Mouse (Mus musculus): ENCODE measurements around the gene Gm527.

The Gm527 gene

DNA sequence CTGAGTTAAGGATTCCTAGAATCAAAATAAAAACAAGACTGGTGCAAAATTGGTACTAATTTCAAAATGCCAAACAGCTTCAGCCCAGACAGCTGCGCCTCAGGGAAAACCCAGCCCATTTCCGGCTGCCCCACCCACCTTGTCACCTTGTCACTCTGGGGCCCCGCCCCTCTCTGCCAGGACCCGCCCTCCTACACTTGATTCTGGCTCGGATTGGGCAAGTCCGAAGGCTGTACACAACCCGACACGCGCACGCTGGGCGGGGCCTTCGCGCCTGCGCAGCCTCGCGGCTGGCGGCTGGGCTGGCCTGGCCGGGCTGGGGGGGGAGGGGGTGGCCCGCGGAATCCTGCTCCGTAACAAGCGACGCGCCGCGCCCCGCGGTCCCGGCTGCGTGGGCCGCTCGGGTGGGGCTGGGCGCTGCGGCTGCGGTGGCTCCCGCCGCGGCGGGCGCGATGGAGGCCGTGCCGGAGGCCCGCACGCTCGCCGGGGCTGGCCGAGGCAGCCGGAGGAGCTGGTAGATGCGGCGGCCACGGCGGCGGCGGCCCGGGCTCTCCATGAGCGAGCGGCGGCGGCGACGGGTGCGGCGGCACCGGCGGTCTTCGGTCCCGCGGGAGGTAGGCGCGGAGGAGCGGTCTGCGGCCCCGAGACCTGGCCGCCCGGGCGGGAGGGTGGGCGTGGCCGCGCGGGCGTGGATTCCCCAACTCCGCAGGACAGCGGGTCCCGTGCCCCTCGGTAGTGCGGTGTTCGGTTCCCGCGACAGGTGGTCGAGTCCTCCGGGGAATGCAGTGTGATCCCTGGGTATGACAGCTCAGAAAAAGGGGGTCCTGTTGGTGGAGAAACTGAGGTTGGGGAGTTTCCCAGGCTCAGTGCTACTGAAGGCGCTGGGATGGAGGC, at the start of gene Gm527:
Gene Gm527, plus strand, starts transcription at position 329 of the 894 bp plus-strand sequence.
- peak; percentile 94 for DNase-seq (ENCODE audit: low spot score)

DNA sequence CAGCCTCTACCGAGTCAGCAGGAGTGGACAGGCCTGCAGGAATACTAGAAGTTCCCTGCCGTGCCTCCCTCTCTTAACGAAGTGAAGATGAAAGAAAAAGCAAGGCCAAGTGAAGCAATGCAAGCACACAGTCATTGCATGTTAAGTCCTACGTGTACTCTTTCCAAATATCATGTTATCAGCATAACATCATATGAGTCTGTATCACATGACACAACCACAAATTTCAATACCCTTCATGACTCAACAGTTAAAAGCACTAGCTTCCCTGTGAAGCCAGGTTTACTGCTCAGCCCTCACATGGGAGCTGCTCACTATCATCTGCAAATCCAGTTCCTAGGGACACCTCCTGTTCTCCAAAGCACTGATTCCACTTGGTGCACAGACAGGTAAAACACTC, 46.6 kb upstream of the Gm527 start:
- DNase-seq (ENCODE audit: low spot score): no peak

DNA sequence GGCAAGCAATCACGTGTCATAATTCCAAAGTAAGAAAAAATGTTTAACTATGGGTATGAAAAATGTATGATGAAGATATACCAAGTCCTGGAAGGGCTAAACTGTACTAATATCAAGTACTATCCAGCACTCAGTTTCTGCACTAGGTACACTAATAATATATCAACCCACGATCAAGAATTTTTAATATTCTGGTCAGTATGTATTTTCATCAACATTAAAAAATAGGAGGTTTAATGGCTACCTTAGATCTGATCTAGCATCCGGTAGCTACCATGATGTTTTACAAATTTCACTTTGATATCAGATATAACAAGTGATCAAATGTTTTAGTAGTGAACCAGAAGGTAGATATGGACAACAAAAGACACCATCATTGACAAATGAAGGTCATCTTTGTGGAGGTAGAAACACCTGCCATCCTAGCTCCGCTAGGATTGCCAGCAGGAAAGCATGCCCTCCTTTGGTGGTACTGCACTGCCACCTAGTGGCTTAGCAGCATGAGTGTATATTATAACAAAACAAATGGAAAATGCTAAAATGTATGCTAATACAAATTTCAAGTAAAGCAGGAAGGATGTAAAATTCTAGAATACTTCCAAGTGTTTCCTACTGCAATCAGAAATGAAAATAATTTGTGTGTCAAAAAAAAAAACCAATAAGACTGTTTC, 20.5 kb upstream of the Gm527 start:
- peak; percentile 33 for DNase-seq (ENCODE audit: low spot score)

DNA sequence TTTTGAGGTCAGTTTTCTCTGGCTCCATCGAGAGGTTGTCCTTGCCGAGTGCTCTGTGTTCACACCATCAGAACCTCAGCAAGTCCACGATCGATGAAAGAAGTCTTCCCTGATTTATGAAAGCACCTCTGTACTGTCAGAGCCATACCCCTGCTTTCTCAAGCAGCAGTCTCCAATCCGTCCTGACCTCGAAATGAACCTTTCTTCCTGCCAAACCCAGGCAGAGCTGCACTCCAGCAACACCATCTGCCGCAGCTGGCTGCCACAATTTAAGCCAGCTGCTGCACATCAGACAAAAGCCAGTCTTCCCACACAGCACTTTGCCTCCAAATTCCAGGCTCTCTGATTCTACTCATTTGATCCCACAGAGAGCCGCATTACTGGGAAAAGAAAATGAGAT, 15.2 kb upstream of the Gm527 start:
- no peak for DNase-seq (ENCODE audit: low spot score)

DNA sequence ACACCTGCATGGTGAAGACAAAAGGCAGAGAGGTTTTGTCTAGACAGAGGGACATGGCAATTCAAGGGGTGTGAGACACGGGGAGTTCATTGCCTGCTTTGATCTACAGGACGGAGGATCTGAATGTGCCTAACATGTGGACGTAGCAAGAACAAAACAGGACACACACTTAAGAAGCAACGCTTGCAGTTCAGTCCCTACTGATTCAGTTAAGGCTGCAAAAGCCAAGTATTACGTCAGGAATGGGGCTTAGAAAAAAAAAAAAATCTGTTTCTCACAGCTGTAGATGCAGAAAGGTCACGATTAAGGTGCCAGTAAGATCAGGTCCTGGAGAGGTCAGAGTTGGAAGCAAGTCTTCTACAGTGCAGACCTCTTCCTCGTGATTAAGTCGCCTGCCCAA, 14.5 kb upstream of the Gm527 start:
- DNase-seq (ENCODE audit: low spot score): no peak

DNA sequence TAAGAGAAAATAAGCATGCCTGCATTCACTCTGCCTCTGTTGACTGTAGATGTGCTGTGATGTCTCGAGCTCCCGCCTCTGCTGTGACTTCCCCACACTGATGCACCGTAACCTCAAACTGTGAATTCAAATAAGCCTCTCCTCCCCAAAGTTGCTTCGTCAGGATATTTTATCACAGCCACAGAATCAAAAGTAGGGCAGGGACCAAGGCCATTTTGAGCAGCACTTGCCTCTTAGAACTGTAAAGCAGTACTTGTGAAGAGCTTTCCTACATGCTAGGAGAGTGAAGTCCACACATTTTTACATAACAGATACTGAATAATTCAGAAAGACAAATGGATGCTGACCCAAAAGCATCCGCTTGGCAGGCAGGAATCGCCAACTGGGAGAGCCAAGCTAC, 4.7 kb upstream of the Gm527 start:
- no peak for DNase-seq (ENCODE audit: low spot score)

DNA sequence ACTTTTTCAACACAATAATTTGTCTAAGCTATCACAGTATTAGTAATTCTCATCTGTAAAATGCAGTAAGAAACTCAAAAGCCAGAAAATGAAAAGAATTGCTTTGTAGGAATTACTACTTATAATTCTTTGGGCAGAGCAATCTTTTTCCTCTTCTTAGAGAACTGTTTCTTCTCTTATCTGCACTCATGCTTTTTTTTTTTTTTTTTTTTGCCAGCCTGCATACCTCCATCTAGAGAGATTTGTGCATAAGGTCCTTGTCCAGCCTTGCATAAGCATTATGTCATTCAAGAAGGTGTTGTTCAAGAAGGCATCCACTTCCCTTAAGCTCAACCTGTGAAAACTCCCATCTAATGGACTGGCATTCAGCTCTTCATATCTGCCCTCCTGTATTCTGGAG, 971 bp upstream of the Gm527 start:
- no peak for DNase-seq (ENCODE audit: low spot score)

DNA sequence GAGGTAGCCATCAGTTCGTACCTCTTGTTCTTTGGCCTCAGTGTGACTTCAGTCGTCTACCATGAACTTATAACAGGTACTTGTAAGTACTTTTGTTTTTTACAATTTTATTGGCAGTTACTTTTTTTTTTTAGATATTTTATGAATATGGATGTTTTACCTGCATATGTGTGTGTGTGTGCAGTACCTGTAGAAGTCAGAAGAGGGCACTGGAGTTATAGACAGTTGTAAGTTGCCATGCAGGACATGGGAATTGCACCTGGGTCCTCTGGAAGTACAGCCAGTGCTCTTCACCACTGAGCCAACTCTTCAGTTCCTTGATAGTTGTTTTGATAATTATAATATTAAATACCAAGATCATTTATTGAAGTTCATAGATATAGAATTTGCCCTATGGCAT, 19.8 kb downstream of the Gm527 start:
- no peak for DNase-seq (ENCODE audit: low spot score)

DNA sequence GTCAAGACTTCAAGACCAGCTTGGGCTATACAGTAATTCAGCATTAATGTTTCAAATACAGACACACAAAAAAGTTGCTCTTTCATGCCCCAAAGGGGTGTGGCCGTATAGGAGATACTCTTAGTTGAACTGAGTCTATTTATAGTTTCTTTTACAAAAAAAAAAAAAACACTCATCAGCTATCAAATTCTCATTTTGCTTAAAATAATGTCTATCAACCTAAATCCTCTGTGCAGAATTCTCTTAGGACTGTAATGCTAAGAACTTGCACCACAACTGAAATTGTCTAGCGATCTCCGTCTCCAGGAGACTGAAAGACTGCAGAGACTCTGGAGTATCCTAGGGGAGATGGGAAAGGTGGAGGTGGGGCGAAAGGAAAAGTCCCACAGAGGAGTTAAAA, 46.9 kb downstream of the Gm527 start:
- peak; percentile 7 for DNase-seq (ENCODE audit: low spot score)

DNA sequence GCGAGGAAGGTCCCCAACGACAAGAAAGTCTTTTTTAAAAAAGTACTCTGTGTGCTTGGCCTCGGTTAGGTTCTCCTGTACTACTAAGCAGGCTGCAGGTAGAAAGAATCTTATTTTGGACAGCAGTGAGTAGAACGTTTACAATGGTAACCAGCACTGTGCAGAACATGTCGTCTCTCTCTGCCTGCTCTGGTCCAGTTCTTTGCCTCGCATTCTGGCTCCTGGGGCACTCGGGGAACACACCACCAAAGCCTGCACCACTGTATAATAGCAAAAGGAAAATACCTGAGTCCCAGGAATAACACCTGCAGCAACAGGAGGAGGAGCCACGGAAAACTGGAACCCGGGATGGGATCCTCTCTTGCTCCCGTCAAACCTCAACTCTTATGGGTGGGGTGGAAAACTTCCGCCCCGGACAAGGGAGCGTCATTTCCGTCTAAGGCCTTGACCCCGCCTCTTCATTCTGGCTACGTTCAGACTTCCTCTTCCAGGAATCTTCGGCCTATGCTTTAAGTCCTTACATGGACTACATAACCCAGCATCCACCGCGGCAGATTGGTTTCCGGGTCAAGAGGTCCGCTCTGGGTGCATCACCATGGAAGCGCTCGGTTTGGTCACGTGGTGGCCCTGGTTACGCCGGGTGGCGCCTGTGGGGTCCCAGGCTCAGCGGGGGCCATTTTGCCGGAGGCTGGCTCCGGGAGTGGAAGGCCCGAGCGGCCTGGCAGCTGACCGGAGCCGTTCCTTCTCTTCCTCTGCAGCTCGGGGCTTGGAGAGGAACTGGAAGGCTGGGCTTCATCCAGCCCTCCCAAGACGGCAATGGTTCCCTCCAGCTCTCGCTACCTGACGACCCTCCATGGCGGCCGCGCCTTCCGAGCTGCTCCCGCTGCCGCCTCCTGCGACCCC, 47.7 kb downstream of the Gm527 start, which contains the start of the genes Klhl28 and Togaram1:
Gene Klhl28, minus strand, starts transcription at position 411 of the 903 bp plus-strand sequence.
Gene Togaram1, plus strand, starts transcription at position 681 of the 903 bp plus-strand sequence.
- DNase-seq (ENCODE audit: low spot score): peak; percentile 99

DNA sequence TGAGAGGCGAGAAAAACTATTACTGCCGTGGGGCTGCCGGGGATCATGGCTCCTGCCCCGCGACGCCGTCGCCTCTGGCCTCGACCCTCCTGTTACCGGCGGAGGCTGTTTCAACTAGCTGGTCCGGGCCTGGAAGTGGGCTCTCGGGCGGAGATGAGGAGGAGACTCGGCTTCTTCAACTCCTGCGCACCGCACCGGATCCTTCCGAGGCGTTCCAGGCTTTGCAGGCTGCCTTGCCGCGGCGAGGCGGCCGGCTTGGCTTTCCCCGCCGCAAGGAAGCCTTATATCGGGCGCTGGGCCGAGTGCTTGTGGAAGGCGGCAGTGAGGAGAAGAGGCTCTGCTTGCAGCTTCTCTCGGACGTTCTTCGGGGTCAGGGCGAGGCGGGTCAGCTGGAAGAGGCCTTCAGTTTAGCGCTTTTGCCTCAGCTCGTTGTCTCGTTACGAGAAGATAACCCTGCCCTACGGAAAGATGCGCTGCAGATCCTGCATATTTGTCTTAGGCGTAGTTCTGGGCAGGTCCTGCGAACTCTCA, 48.5 kb downstream of the Gm527 start:
- DNase-seq (ENCODE audit: low spot score): peak; percentile 39

DNA sequence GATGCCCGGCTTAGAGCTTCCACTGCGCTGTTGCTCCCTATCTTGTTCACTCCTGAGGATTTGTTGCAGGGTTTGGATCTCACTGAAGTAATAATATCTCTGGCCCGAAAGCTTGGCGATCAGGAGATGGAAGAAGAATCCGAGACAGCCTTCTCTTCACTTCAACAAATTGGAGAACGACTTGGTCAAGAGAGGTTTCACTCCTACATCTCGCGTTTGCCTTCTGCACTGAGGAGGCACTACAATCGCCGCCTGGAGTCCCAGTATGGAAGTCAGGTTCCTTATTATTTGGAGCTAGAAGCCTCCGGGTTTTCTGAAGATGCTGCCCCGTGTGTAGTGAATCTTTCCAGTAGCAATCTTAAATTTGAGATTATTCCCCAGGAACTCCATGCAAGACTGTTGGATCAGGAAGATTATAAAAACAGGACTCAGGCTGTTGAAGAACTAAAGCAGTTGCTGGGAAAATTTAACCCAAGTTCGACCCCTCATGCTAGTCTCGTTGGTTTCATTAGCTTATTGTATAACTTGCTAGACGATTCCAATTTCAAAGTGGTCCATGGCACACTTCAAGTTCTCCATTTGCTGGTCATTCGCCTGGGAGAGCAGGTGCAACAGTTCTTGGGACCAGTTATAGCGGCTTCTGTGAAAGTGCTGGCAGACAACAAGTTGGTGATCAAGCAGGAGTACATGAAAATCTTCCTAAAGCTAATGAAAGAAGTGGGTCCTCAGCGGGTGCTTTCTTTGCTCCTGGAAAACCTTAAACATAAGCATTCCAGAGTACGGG, 49.1 kb downstream of the Gm527 start:
- DNase-seq (ENCODE audit: low spot score): no peak

DNA sequence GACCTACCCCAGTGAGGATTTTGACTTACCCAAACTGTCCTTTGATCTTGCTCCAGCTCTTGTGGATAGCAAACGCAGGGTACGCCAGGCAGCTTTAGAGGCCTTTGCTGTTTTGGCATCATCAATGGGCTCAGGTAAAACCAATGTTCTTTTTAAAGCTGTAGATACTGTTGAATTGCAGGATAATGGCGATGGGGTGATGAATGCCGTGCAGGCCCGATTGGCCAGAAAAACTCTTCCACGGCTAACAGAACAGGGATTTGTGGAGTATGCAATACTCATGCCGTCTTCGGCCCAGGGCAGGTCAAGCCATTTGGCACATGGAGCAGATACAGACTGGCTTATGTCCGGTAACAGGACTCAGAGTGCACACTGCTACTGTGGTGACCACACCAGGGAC, 49.8 kb downstream of the Gm527 start:
- no peak for DNase-seq (ENCODE audit: low spot score)

DNA sequence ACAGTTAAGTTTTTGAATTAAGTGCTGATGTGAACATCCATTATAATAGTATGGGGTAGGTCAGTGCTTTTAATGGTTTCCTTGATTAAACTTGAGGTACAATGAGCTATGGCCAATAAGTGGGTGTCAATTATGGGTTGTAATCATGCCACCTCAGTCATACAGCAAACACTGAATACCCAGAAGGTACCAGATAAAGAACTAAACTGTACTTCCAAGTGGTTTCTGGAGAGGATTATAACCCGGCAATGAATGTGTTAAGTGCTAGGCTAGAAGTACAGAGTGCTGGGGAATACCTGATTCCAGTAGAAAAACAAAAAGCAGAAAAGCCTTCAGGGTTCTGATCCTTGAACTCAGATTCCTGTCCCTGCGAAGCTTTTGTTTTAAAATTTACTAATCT, 50.4 kb downstream of the Gm527 start:
- DNase-seq (ENCODE audit: low spot score): no peak

DNA sequence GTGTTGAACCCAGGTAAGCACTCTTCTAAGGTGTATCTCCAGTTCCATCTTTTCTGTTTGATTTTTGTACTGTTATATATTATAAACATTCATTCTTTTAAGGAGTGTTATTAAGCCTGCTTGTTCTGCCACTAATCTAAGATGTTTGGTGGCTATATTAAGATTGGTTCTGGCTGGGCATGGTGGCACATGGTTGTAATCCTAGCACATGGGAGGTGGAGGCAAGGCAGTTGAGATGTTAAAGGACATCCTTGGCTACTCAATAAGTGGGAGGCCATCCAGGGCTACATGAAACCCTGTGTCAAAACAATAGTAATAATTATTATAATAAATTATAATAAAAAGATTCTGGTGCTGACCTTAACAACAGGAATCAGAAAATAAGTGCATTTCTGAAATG, 53.7 kb downstream of the Gm527 start:
- no peak for DNase-seq (ENCODE audit: low spot score)

DNA sequence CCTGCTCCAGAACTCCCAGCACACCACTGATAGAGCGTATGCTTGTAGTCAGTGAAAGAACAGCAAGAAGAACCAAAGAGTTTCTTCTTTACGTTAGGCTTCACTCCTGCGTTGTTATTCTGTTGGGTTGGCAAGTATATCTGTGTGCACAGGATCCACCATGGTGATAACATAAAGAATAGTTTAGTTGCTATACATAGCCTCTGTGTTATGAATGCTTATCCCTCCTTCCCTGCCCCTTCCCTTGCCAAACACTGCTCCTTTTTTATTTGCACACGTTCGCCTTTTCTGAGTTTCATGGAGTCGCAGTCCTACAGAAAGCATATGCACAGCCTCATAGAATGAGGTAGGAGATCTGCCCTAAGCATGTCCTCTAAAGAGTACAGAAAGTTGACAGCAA, 54.4 kb downstream of the Gm527 start:
- DNase-seq (ENCODE audit: low spot score): no peak

Measured in layer of hippocampus, adult 11-12 months (tissue).